Mouse (Mus musculus) adrenal gland, adult (tissue): Measurements from ENCODE around the gene Zkscan6.

Experiments used
- DNase-seq, 2 experiments: peaks; one replicate each; pipeline ENCODE4 v3.0.0; 2022 to 2023; ENCODE audit warnings: low spot score in 1 of 2; ENCODE audit not compliant: inconsistent age in 2 of 2

The Zkscan6 gene

DNA sequence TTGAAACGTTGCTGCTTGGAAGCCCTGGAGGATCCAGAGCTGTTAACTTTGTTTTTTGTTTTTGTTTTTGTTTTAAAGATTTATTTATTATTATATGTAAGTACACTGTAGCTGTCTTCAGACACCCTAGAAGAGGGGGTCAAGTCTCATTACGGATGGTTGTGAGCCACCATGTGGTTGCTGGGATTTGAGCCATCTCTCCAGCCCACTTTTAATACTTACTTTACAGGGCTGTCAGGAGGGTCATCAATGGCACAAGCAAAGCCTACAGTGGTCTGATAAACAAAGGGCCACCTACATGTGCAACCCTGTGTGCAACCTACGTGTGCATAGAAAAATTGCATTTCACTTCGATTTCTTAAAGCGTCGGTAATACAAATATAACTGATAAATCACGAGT, 626 bp downstream of the Zkscan6 start:
- DNase-seq: no peak

- DNase-seq: no peak
Observed at GRCm38 (mm10) chr11:65812088-65812487, 5.1 kb downstream of the Zkscan6 start.

- DNase-seq: no peak
Observed at GRCm38 (mm10) chr11:65814381-65814780, 7.4 kb downstream of the Zkscan6 start.

- no peak for DNase-seq
Observed at GRCm38 (mm10) chr11:65816237-65816636, 9.3 kb downstream of the Zkscan6 start.

DNA sequence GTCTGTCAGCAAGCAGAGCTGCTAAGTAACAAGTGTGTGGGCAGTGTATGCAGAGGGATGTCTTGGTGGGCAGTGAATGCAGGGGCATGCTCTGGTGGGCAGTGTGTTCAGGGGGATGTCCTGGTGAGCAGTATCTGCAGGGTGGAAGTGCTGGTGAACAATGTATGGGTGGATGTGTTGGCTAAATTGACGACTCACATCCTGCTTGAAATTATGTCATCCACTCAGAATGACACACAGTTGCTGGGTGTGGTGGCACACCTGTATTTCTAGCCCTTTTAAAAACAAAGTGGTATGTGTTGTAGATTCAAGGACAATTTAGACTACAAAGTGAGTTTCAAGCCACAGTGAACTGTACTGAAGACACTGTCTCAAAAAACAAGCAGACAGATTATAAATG, 11.2 kb downstream of the Zkscan6 start:
- DNase-seq: no peak

GRCm38 (mm10) chr11:65820280-65820679, 13.3 kb downstream of the Zkscan6 start:
- DNase-seq: no peak

DNA sequence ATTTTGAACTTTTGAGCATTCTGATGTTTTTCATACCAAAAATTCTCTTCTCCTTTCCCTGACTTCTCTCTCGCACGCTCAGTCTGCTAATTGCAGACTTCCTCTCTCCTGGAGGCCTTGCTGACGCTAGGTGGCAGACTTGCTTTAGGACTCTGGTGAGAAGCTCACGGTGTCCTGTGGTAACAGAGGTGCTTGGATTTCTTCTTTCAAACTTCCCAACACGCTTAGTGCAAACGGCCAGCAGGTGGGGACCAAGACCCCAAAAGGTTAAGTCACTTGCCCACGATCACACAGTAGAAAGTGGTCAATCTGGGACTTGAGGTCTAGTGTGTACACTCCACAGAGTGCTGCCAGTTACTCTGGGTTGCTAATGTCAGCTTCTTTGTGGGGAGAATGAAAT, 13.9 kb downstream of the Zkscan6 start:
- DNase-seq: peak; percentile 35 to 74

DNA sequence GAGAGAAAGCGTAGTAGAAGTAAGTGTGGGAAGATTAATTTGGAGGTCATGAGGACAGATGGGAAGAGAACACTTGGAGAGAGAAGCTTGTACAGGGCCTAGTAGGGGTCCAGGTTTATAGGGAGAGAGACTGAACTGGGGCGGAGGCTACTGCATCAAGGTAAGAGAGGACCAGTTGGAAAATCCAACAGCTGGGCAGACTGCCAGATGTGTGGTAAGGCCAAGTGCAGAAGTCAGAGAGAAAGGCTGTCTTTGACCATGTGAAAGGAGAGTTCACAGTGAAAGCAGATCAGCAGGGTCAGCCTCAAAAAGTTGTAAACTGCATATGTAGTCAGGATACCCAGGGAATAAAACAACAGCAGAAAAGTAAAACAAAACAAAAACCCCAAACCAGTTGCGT, 17.6 kb downstream of the Zkscan6 start:
- DNase-seq: peak in 1 of 2 experiments; percentile 37

DNA sequence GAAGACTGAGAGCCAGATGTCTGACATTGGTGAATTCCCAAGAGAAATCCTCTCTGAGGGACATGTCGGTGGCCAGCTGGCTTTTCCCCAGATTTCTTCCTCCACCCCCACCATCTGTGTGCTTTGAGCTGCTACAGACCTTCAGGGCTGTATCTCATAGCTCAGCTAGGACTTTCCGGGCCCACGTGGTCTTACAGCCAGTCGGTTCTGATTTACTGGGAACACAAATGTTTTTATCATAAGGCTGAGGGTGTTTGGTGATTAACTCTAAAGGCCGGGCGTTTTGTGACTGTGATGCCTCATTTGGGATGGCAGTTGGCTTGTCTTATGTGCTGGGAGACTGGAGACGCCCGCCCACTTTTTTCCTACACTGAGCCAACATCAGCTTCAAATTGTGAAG, 32.0 kb downstream of the Zkscan6 start:
- DNase-seq: no peak

- no peak for DNase-seq
Observed at GRCm38 (mm10) chr11:65846446-65846845, 39.5 kb downstream of the Zkscan6 start.

- DNase-seq: peak in 1 of 2 experiments; percentile 21
Observed at GRCm38 (mm10) chr11:65852066-65852465, 45.1 kb downstream of the Zkscan6 start.

DNA sequence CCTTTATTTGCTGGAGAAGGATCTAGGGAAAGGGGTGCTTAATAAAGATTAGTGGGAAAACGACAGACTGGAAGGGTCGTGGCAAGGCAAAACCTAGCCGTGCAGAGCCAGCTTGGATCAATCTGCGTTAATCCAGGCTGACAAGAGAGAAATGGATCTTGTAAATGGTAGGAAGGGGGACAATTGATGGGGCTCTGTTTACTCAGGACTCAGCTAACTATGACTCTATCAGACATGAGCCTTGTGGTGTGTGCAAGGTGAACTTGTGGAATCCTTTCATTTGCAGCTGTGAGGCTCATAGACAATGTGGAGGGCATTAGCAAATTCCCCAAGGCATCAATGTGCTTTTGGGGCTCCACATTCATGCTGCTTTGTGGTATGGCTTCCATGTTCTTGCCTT, 54.5 kb downstream of the Zkscan6 start:
- DNase-seq: no peak

GRCm38 (mm10) chr11:65877146-65877775, 70.3 kb downstream of the Zkscan6 start:
- DNase-seq: no peak
